Mouse (Mus musculus) hindbrain, embryonic 11.5 days (tissue): Measurements from ENCODE around the gene Gm12845. TPM values are rescaled to one million over a fixed set of nuclear protein-coding genes. Genes with fewer than 3 reads are reported as not detected.

ENCODE experiments used
- ATAC-seq: fragments of 200-750 bp; cut with Nextera tagmentation; 2 replicates; pipeline ENCODE4 v1.8.0; 2017; ENCODE audit warnings: mild to moderate bottlenecking, moderate TSS enrichment, moderate library complexity; ENCODE audit not compliant: low FRiP score
- DNase-seq: peaks from one replicate; pipeline ENCODE4 v3.0.0-alpha.2; 2015; ENCODE audit warnings: low spot score
- H3K27ac ChIP-seq: fragments of 300-500 bp; sonication (generic); 2 replicates; pipeline ENCODE4 v1.5.1; 2014; ENCODE audit warnings: mild to moderate bottlenecking, low read depth, low read length
- H3K27me3 ChIP-seq: fragments of 300-500 bp; sonication (generic); 2 replicates; pipeline ENCODE4 v1.6.1; 2014; ENCODE audit warnings: mild to moderate bottlenecking, low read length, moderate library complexity, mixed read lengths; ENCODE audit not compliant: control insufficient read depth, insufficient read depth
- H3K36me3 ChIP-seq: fragments of 300-500 bp; sonication (generic); 2 replicates; pipeline ENCODE4 v1.6.1; 2014; ENCODE audit warnings: mild to moderate bottlenecking, low read length, moderate library complexity, mixed read lengths; ENCODE audit not compliant: control insufficient read depth, insufficient read depth
- H3K4me1 ChIP-seq: fragments of 300-500 bp; sonication (generic); replicated peaks from 2 replicates; pipeline ENCODE4 v1.6.1; 2014; ENCODE audit warnings: low read length, mixed read lengths; ENCODE audit not compliant: control insufficient read depth, insufficient read depth
- H3K4me2 ChIP-seq: fragments of 300-500 bp; sonication (generic); replicated peaks from 2 replicates; pipeline ENCODE4 v1.6.1; 2014; ENCODE audit warnings: mild to moderate bottlenecking, low read depth, low read length
- H3K4me3 ChIP-seq: fragments of 300-500 bp; sonication (generic); 2 replicates; pipeline ENCODE4 v1.5.1; 2014; ENCODE audit warnings: low read depth, low read length
- H3K9ac ChIP-seq: fragments of 300-500 bp; sonication (generic); 2 replicates; pipeline ENCODE4 v1.6.1; 2014; ENCODE audit warnings: low read depth, low read length
- H3K9me3 ChIP-seq: fragments of 300-500 bp; sonication (generic); 2 replicates; pipeline ENCODE4 v1.6.1; 2016; ENCODE audit warnings: low read length; ENCODE audit not compliant: control insufficient read depth
- WGBS: fragments of 180-500 bp; shearing (Covaris S2); extraction: QIAGEN DNeasy Blood & Tissue Kit; methylation state at CpG from one replicate; pipeline ENCODE4 v1.1.7; 2014; 5-methylcytosine and 5-hydroxymethylcytosine counted together
- polyA plus RNA-seq: library from polyadenylated mRNA; unstranded; fragments of >200 nt; fragmentation: Nextera tagmentation; extraction: Ambion mirVana; gene quantifications from 2 replicates; pipeline ENCODE4 v1.2.1, GENCODE M21; 2014

The Gm12845 gene
- polyA plus RNA-seq, 1 experiment from 2014 or later: not detected

DNA sequence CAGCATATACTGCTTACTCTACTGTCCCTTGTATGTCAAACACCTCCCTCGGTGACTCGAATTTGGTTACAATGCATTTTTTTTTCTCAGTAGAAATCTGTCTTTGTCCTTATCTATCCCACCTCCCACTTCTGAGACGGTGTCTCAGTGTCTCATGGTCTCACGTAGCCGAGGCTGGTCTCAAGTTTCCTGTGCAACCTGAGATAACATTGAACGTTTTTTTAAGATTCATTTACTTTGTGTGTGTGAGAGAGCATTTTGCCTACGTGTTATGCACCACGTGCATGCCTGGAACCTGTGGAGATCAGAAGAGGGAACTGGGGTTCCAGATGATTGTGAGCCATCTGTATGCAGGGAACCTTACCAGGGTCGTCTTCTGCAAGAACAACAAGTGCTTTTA is 48.7 kb downstream of the Gm12845 start:
- Histone ChIP-seq H3K4me2 (no peak overlapping the region), H3K36me3 (no peaks in the 10 kb centered on the region), H3K9ac (no peak overlapping the region), H3K9me3 (no peaks in the 10 kb centered on the region), H3K27me3 (no peaks in the 10 kb centered on the region), H3K27ac (no peak overlapping the region), H3K4me1 (no peaks in the 10 kb centered on the region), H3K4me3 (no peak overlapping the region)
- DNase-seq (no peak), ATAC-seq (no peak)
- WGBS: 64% methylated on average over 9 of the region's 9 CpGs

Other genes starting within 250 kb of the Gm12845 start
- gene Rnf220, start 227.4 kb upstream of the Gm12845 start, polyA plus RNA-seq: 54.1 and 55.5 TPM in 2 replicates
- gene Eri3, start 174.0 kb upstream of the Gm12845 start, polyA plus RNA-seq: 110 and 119 TPM in 2 replicates
- 76.1 and 82.2 TPM in 2 replicates for gene Dmap1, start 42.1 kb upstream of the Gm12845 start, polyA plus RNA-seq
- gene Klf17, start 41.2 kb downstream of the Gm12845 start, polyA plus RNA-seq: not detected in 2 replicates
- 6.2 and 7.1 TPM in 2 replicates for gene Slc6a9, start 110.1 kb downstream of the Gm12845 start, polyA plus RNA-seq
- gene Ccdc24, start 148.1 kb downstream of the Gm12845 start, polyA plus RNA-seq: 1.7 and 1.8 TPM in 2 replicates
- gene B4galt2, start 159.1 kb downstream of the Gm12845 start, polyA plus RNA-seq: 27.3 and 27.9 TPM in 2 replicates
- 233 and 246 TPM in 2 replicates for gene Atp6v0b, start 162.9 kb downstream of the Gm12845 start, polyA plus RNA-seq
- 21.0 and 26.8 TPM in 2 replicates for gene Dph2, start 167.6 kb downstream of the Gm12845 start, polyA plus RNA-seq
- 43.8 and 54.5 TPM in 2 replicates for gene Ipo13, start 190.6 kb downstream of the Gm12845 start, polyA plus RNA-seq
- gene Artn, start 205.4 kb downstream of the Gm12845 start, polyA plus RNA-seq: 1.6 and 1.8 TPM in 2 replicates